Mouse (Mus musculus) frontal cortex, adult (tissue): Measurements from ENCODE around the gene Sbsn.
A peak's percentile ranks its signal among the peaks of the same experiment; 100 is the strongest.

ENCODE experiments used
- ATAC-seq: cut with Nextera tagmentation; 2 replicates; pipeline ENCODE4 v1.9.2; 2017; ENCODE audit warnings: mild to moderate bottlenecking, moderate library complexity, mixed read lengths; ENCODE audit not compliant: low TSS enrichment

The Sbsn gene

GRCm38 (mm10) chr7:30757001-30757400 lies 5.7 kb downstream of the Sbsn start:
- no peak for ATAC-seq

DNA sequence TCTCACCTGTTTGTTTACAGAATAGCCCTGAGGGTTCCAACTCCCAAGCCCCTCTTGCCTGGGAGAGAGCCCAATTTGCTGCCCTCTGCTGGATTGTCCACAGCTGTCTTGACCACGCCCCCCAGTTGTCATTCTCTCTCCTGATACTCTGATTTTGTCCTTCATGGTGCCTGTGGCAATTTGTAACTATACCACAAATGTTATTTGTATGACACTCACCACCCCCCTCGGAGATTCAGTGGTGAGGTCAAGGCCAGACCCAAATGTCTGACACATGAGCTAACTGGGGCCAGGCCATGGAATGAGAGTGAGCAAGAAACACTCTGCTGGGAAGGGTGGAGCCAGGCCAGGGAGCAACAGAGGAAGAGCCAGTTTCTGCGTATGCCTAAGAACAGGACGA lies 7.6 kb downstream of the Sbsn start:
- no peak for ATAC-seq

DNA sequence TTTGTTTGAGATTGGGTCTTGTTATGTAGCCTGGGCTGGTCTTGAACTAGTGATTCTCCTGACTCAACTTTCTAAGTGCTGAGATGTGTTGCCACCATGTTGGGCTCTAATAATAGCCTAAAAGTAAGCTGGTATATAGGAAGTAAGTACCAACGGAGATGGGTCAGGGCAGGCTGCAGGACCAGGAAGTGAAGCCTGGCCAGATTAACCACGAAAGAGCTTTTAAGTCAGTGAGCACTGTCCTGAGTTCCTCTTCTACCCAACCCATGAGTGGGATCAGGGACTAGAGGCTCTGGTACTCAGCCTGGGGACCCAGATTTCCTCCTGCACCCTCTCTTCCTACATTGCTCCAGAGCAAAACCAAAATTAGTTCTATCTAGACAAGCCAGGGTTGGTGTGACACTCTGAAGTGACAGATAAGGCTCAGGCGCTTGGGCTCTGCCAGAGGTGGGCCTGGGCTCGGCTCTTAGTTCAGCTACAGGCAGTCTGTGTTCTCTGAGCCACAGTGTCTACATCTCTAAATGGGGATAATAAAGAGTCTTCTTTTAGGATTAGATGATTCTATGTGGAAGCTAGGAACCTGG lies 10.6 kb downstream of the Sbsn start:
- no peak for ATAC-seq

DNA sequence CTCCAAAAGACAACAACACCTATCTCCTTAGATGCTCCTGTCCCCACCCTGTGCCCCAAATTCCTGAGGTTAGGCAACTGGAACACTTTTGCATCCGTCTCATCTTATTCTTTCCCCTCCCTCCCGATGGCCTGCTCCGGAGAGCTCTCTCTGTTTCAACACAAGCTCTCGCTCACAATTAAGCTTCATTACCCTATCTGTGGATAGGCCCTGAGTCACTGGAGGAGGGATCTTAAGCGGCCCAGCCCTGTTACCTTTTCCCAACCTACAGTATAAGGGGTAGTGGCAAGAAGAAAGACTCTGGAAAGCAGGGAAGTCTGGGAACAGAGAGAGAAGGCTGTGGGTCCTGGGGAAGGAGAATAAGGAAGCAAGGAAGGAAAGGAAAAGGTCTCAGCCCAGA lies 12.2 kb downstream of the Sbsn start, which contains the start of gene Dmkn:
Gene Dmkn, plus strand, starts transcription at position 301 of the 400 bp plus-strand sequence.
- ATAC-seq = no peak

DNA sequence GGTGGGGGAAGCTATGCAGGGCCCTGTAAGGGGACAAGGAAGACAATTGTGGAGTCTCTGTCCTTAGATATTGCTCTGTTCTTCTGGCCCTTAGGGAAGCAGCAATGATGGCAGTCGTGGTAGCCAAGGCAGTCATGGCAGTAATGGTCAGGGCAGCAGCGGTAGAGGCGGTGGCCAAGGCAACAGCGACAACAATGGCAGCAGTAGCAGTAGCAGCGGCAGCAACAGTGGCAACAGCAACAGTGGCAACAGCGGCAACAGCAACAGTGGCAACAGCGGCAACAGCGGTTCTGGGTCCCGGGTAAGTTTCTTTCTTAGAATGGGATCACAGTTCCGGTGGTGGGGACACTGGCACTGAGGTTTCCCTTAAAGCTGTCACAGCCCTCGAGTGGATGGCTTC lies 13.9 kb downstream of the Sbsn start:
- no peak for ATAC-seq

DNA sequence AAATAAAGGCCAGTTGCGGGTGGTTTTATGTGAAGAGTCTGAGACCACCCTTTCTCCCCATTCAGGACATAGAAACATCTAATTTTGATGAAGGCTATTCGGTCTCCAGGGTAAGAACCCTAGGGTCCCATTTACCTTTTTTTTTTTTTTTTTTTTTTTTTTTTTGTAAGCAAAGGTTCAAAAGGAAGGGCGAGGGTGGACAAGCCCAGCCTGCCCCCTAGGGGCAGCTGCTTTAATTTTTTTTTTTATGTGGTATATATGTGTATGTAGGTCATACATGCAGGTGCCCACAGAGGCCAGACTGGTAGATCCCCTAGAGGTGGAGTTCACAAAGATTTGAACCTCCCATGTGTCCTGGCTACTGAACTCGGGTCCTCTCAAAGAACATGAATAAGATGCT lies 15.1 kb downstream of the Sbsn start:
- no peak for ATAC-seq

- ATAC-seq = no peak
These were observed 18.0 kb downstream of the Sbsn start for GRCm38 (mm10) chr7:30769236-30769635.

GRCm38 (mm10) chr7:30776104-30776503 lies 24.8 kb downstream of the Sbsn start:
- ATAC-seq = no peak; the same call in 1 of the 2 replicates

DNA sequence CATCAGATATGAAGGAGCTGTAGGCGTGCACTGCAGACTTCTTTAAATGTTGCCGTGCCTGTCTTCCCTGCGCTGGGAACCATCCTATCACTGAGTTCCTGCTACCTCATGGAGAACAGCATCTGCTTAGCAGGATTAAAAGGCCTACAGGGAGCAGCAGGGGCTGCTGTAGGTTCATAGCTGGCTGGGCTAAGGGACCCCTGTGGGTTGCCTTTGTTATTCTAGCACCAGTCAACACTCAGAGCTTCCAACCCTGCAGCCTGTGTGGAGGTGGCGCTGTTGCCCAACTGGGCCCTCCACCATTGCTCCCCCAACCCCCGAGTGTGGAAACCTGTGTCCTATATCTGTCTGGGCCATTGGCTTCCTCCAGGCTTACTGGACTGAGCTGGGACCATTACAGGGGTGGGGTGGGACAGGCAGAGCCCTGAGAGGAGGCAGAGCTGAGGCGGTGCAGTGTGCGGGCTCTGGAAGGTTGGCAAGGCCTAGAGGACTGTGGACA lies 25.9 kb downstream of the Sbsn start:
- no peak for ATAC-seq

GRCm38 (mm10) chr7:30777911-30778310 lies 26.6 kb downstream of the Sbsn start:
- no peak for ATAC-seq

DNA sequence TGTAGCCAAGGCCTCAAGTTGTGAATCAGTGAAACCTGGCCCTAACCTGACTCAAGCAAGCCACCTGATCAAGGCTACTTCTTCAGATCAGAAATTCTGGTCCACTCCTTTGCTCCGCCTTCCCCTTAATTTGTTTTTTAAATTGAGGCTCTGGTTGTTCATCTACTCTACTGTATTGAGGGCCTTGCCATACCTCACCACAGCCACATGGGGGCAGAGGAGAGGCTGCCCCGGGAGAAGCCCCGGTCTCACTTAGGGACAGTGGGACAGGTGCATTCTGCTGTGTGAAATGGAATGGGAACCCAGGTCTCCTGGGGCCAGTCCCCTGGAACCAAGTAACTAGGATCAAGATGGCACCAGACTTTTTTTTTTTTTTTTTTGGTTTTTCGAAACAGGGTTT lies 30.5 kb downstream of the Sbsn start:
- no peak for ATAC-seq

- no peak for ATAC-seq
These were observed 31.4 kb downstream of the Sbsn start for GRCm38 (mm10) chr7:30782658-30783057.

DNA sequence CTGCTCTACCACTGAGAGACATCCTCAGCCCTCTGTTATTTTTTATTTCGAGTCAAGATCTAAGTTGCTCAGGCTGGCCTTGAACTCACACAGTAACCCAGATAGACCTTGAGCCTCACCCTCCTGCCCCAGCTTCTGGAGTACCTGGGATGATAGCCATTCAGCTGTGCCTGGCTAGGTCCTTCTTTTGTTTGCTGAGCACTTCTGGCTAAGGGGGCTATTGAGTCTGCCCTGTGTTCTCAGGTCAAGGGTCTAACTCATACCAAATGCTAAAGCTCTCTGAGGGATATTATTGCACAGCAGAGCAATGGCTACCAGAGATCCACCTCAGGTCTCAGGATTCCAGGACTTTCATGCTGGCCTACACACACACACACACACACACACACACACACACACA lies 33.9 kb downstream of the Sbsn start:
- ATAC-seq = no peak

DNA sequence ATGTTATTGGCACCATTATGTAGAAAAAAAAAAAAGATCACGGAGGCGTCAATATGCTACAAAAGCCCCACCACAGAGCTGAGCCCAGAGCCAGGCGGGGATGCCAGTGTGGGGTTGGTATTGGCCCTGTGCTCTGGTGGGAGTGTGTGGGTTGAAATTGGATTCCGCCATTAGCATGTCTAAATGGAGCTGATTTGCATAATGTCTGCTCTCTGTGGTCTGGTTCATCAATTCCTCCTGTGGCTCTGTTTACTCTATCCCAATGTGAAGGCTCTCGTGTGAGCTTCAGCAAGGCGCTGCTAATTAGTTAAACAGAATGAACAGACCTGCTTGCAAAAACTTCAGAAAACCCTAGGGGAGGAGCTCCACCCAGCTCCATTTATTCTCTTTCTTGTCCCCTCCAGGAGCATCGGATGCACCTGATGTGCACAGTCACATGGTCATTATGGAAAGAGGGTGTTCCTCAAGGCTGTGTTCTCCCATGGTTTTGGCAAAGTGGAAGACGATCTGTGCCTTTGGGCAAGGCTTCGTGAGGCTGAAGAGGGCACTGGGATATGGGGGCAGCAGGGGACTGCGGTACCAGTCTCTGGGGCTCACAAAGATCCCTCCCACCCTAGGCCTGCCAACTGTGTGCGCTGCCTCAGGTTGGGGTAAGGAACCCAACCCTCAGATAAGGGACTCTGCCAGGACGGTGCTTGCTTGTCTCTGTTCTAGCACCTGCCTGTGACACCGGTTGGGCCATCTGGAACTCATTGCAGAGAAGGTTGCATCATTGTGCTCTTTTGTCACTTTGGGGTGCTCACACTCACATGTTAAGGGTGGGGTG lies 34.7 kb downstream of the Sbsn start:
- ATAC-seq = no peak

DNA sequence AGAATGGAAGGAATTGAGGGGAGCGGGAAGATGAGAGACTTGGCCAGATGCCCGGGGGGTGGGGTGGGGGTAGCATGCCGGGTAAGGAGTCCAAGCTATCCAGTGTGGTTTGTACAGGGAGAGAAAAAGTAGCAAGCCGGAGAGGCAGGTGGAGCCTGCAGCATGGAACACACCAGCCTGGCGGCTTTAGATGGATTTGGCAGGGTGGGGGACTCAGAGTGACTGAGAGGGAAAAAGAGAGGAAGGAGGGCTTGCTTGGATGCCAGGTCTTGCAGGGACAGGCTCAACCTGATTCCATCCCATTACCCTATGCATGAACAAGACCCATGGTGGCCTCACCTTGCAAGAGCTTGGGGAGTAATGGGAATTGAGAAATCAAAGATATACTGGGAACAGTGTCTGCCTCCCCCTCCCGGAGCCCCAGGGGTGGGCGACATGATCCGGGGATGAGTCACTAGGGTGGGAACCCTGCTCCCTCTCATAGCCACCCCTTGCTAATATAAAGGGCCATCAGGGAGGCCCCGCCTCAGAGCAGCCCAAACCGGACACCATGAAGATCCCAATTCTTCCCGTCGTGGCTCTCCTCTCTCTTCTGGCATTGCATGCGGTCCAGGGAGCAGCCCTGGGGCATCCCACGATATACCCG lies 36.2 kb downstream of the Sbsn start, which contains the start of gene Krtdap:
Gene Krtdap, plus strand, starts transcription at position 520 of the 646 bp plus-strand sequence.
- ATAC-seq = no peak

DNA sequence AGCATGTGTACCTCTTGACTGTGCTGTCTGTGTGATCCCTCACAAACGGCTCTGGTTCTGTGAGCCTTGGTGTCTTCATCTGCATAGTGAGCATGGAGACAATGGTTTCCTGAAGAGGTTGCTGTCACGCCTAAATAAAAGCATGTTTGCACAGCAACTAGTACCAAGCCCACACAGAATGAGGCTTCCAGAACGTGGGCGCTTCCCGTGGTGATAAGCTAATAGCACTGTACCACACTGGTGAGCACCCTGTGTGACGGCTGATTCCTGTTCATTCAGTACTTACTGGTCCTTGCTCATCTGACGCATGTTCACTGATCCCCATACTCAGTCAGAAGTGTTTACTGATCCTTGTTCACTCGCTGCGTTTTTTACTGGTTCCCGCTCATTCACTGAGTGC lies 38.9 kb downstream of the Sbsn start:
- no peak for ATAC-seq

DNA sequence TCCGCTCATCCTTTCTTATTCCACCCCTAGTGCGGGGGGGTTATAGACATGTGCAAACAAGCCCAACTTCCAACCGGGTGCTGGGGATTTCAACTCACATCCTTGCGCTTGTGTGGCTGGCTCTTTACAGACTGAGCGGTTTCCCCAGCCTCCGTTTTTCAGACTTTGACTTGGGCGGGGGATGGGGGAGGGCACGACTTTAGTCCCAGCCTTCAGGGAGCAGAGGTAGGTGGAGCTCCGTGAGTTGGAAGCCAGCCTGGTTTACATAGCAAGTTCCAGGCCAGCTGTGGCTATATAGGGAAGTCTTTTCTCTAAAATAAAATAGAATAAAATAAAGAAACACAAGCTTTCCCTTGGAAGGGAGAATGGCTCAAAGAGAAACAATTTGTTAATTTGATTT lies 40.6 kb downstream of the Sbsn start:
- 0 out of 2 replicates have a peak, but pooled peaks have one; percentile 47 for ATAC-seq

GRCm38 (mm10) chr7:30794921-30795320 lies 43.6 kb downstream of the Sbsn start:
- no peak for ATAC-seq

- peak; percentile 72; the same call in 1 of the 2 replicates for ATAC-seq
These were observed 45.5 kb downstream of the Sbsn start for GRCm38 (mm10) chr7:30796790-30797189.

- ATAC-seq = no peak
These were observed 49.4 kb downstream of the Sbsn start for GRCm38 (mm10) chr7:30800653-30801052.

DNA sequence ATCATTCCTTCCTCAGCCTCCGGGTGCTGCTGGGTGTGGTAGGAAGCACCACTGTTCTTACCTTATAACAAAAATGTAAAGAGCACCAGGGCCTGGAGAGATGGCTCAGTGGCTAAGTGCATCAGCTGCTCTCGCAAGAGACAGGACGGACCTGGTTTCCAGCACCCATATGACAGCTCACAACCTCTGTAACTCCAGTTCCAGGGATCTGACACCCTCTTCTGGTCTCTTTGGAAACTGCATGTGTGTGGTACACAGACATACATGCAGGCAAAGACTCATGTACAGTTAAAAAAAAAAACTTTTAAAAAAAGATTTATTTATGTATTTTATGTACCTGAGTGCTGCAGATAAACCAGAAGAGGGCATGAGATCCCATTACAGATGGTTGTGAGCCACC lies 52.0 kb downstream of the Sbsn start:
- no peak for ATAC-seq

- peak; percentile 83; the same call in 1 of the 2 replicates for ATAC-seq
These were observed 52.9 kb downstream of the Sbsn start for GRCm38 (mm10) chr7:30804026-30804715.
